Mouse (Mus musculus) stomach, postnatal 0 days (tissue): ENCODE results near the gene Anln. TPM values are rescaled to one million over a fixed set of nuclear protein-coding genes. Genes with fewer than 3 reads are reported as not detected.

ENCODE experiments used
- ATAC-seq: fragments of 200-750 bp; cut with Nextera tagmentation; 2 replicates; pipeline ENCODE4 v1.8.0; 2017; ENCODE audit not compliant: low FRiP score, low TSS enrichment
- DNase-seq: peaks from one replicate; pipeline ENCODE4 v3.0.0-alpha.2; 2016; ENCODE audit warnings: low spot score
- H3K27ac ChIP-seq: fragments of 300-500 bp; sonication (generic); replicated peaks from 2 replicates; pipeline ENCODE4 v1.5.1; 2014; ENCODE audit warnings: mild to moderate bottlenecking, control low read depth
- H3K27me3 ChIP-seq: fragments of 300-500 bp; sonication (generic); 2 replicates; pipeline ENCODE4 v1.6.1; 2014; ENCODE audit warnings: low read length; ENCODE audit not compliant: control insufficient read depth, insufficient read depth
- H3K36me3 ChIP-seq: fragments of 300-500 bp; sonication (generic); 2 replicates; pipeline ENCODE4 v1.6.1; 2014; ENCODE audit warnings: low read length, mixed read lengths; ENCODE audit not compliant: control insufficient read depth, insufficient read depth
- H3K4me1 ChIP-seq: fragments of 300-500 bp; sonication (generic); replicated peaks from 2 replicates; pipeline ENCODE4 v1.6.1; 2014; ENCODE audit warnings: antibody characterized with exemption; ENCODE audit not compliant: control insufficient read depth, insufficient read depth
- H3K4me2 ChIP-seq: fragments of 300-500 bp; sonication (generic); replicated peaks from 2 replicates; pipeline ENCODE4 v1.6.1; 2014; ENCODE audit warnings: low read depth, mild to moderate bottlenecking, control low read depth, moderate library complexity
- H3K4me3 ChIP-seq: fragments of 300-500 bp; sonication (generic); 2 replicates; pipeline ENCODE4 v1.5.1; 2014; ENCODE audit warnings: low read depth, low read length, control low read depth
- H3K9ac ChIP-seq: fragments of 300-500 bp; sonication (generic); 2 replicates; pipeline ENCODE4 v1.6.1; 2014; ENCODE audit warnings: mild to moderate bottlenecking, low read length, control low read depth, mixed read lengths
- H3K9me3 ChIP-seq: fragments of 300-500 bp; sonication (generic); 2 replicates; pipeline ENCODE4 v1.6.1; 2016; ENCODE audit warnings: low read length; ENCODE audit not compliant: control insufficient read depth
- CTCF ChIP-seq: IDR thresholded peaks from 2 replicates; pipeline ENCODE4 v1.5.1; 2016; ENCODE audit warnings: antibody characterized with exemption, low read depth, mild to moderate bottlenecking, moderate library complexity
- EP300 ChIP-seq: optimal IDR thresholded peaks from 2 replicates; pipeline ENCODE3; 2016; ENCODE audit warnings: antibody characterized with exemption
- WGBS: fragments of 180-500 bp; shearing (Covaris S2); extraction: QIAGEN DNeasy Blood & Tissue Kit; methylation state at CpG from one replicate; pipeline ENCODE4 v1.1.7; 2014; 5-methylcytosine and 5-hydroxymethylcytosine counted together
- polyA plus RNA-seq: library from polyadenylated mRNA; unstranded; fragments of >200 nt; fragmentation: Nextera tagmentation; extraction: Ambion mirVana; gene quantifications from 2 replicates; pipeline ENCODE4 v1.2.1, GENCODE M21; 2015

Anln gene
- polyA plus RNA-seq, 1 experiment from 2014 or later: 15.7 TPM

GRCm38 (mm10) chr9:22420491-22420890 is 31.5 kb upstream of the Anln start:
- no peak overlapping the region for H3K4me2 ChIP-seq
- no peak for DNase-seq
- H3K4me1 ChIP-seq: no peaks in the 10 kb centered on the region

GRCm38 (mm10) chr9:22419877-22420276 is 30.9 kb upstream of the Anln start:
- 87% methylated on average over 3 of the region's 3 CpGs for WGBS
- H3K4me3 ChIP-seq: no peak overlapping the region
- ATAC-seq (no peak), DNase-seq (no peak)
- no peaks in the 10 kb centered on the region for H3K9me3 ChIP-seq
- H3K36me3 ChIP-seq: no peaks in the 10 kb centered on the region
- no peak for TF ChIP-seq CTCF
- TF ChIP-seq EP300: no peak
- no peak overlapping the region for H3K27ac ChIP-seq
- H3K4me1 ChIP-seq: no peaks in the 10 kb centered on the region
- no peak overlapping the region for H3K4me2 ChIP-seq
- no peak overlapping the region for H3K9ac ChIP-seq
- no peaks in the 10 kb centered on the region for H3K27me3 ChIP-seq

More at GRCm38 (mm10) chr9:22420491-22420890, 31.5 kb upstream of the Anln start:
- H3K9ac ChIP-seq: no peak overlapping the region
- H3K9me3 ChIP-seq: no peaks in the 10 kb centered on the region
- no peak for ATAC-seq
- H3K27me3 ChIP-seq: no peaks in the 10 kb centered on the region
- WGBS: 58% methylated on average over 7 of the region's 7 CpGs
- no peaks in the 10 kb centered on the region for H3K36me3 ChIP-seq
- H3K4me3 ChIP-seq: no peak overlapping the region
- TF ChIP-seq CTCF (no peak), EP300 (no peak)
- no peak overlapping the region for H3K27ac ChIP-seq

- DNase-seq (no peak), ATAC-seq (no peak)
- WGBS: 35% methylated on average over 6 of the region's 6 CpGs
- Histone ChIP-seq H3K27me3 (no peaks in the 10 kb centered on the region), H3K4me1 (no peaks in the 10 kb centered on the region), H3K9ac (no peak overlapping the region), H3K4me3 (no peak overlapping the region), H3K9me3 (no peaks in the 10 kb centered on the region), H3K27ac (no peak overlapping the region), H3K36me3 (no peaks in the 10 kb centered on the region), H3K4me2 (no peak overlapping the region)
- TF ChIP-seq EP300 (no peak), CTCF (no peak)
Observed at GRCm38 (mm10) chr9:22417547-22417946, 28.6 kb upstream of the Anln start.

GRCm38 (mm10) chr9:22416187-22416586 is 27.2 kb upstream of the Anln start:
- WGBS: 71% methylated on average over 3 of the region's 3 CpGs
- H3K9me3 ChIP-seq: no peaks in the 10 kb centered on the region
- ATAC-seq (no peak), DNase-seq (no peak)
- TF ChIP-seq EP300 (no peak), CTCF (no peak)
- no peak overlapping the region for H3K4me3 ChIP-seq
- no peak overlapping the region for H3K4me2 ChIP-seq
- H3K9ac ChIP-seq: no peak overlapping the region
- no peaks in the 10 kb centered on the region for H3K4me1 ChIP-seq
- H3K36me3 ChIP-seq: no peaks in the 10 kb centered on the region
- H3K27ac ChIP-seq: no peak overlapping the region
- H3K27me3 ChIP-seq: no peaks in the 10 kb centered on the region

GRCm38 (mm10) chr9:22411002-22411857 is 22.2 kb upstream of the Anln start, which contains the start of gene 9530077C05Rik:
Gene 9530077C05Rik (plus strand): TSS chr9:22411513.
- Histone ChIP-seq H3K27me3 (no peaks in the 10 kb centered on the region), H3K9ac (peak within 1 kb of the TSS; percentile 63), H3K4me1 (no peaks in the 10 kb centered on the region), H3K4me3 (peak within 1 kb of the TSS; percentile 50), H3K36me3 (no peaks in the 10 kb centered on the region), H3K27ac (no peak within 1 kb of the TSS), H3K9me3 (no peaks in the 10 kb centered on the region), H3K4me2 (peak within 1 kb of the TSS; percentile 77)
- 1% methylated on average over 43 of the region's 43 CpGs for WGBS
- ATAC-seq (peak; percentile 98), DNase-seq (peak; percentile 96)
- TF ChIP-seq EP300: no peak
- peak; percentile 98 for TF ChIP-seq CTCF

- TF ChIP-seq EP300 (no peak), CTCF (no peak)
- H3K27me3 ChIP-seq: no peaks in the 10 kb centered on the region
- WGBS: 56% methylated on average over 7 of the region's 7 CpGs
Observed at GRCm38 (mm10) chr9:22409501-22409900, 20.5 kb upstream of the Anln start.

More at GRCm38 (mm10) chr9:22409501-22409900, 20.5 kb upstream of the Anln start:
- DNase-seq: no peak
- Histone ChIP-seq H3K9me3 (no peaks in the 10 kb centered on the region), H3K36me3 (no peaks in the 10 kb centered on the region), H3K4me2 (no peak overlapping the region), H3K4me1 (no peaks in the 10 kb centered on the region), H3K4me3 (no peak overlapping the region), H3K27ac (no peak overlapping the region), H3K9ac (no peak overlapping the region)
- no peak for ATAC-seq
